Mouse (Mus musculus) G1E (cell line): Measurements from ENCODE around the gene Fblim1. TPM values are rescaled to one million over a fixed set of nuclear protein-coding genes. Genes with fewer than 3 reads are reported as not detected.

Experiments used
- ATAC-seq: 2 replicates; pipeline ENCODE4 v1.8.0; 2016; ENCODE audit warnings: mild to moderate bottlenecking; ENCODE audit not compliant: insufficient number of reproducible peaks, poor library complexity, low FRiP score, severe bottlenecking; ENCODE audit errors: extremely low read depth
- DNase-seq: peaks from one replicate; pipeline ENCODE4 v3.0.0; 2012; ENCODE audit warnings: low spot score
- H3K27me3 ChIP-seq: 2 replicates; pipeline ENCODE4 v1.6.1; 2012; ENCODE audit warnings: mild to moderate bottlenecking, low read length, inconsistent platforms; ENCODE audit not compliant: insufficient read depth
- H3K36me3 ChIP-seq: replicated peaks from 2 replicates; pipeline ENCODE3; 2012; ENCODE audit warnings: mild to moderate bottlenecking, inconsistent platforms
- H3K4me1 ChIP-seq: 2 replicates; pipeline ENCODE4 v1.6.1; 2012; ENCODE audit warnings: low read depth, low read length, inconsistent platforms, mixed read lengths; ENCODE audit not compliant: insufficient read depth
- H3K4me3 ChIP-seq: 2 replicates; pipeline ENCODE4 v1.5.1; 2012; ENCODE audit warnings: low read depth, mild to moderate bottlenecking, inconsistent platforms, low read length, moderate library complexity, mixed read lengths
- H3K9me3 ChIP-seq: replicated peaks from 2 replicates; pipeline ENCODE4 v1.6.1; 2012; ENCODE audit warnings: inconsistent platforms
- CTCF ChIP-seq: IDR thresholded peaks from 2 replicates; pipeline ENCODE4 v1.5.1; 2012; ENCODE audit warnings: low read depth, low read length, inconsistent platforms, mixed read lengths
- GATA1 ChIP-seq: IDR thresholded peaks from 2 replicates; pipeline ENCODE4 v1.6.1; 2012; ENCODE audit warnings: borderline replicate concordance, low read length, inconsistent platforms, mixed read lengths
- GATA2 ChIP-seq: IDR thresholded peaks from 2 replicates; pipeline ENCODE4 v1.6.1; 2012; ENCODE audit warnings: low read depth, low read length, inconsistent platforms, borderline replicate concordance
- POLR2AphosphoS5 ChIP-seq: IDR thresholded peaks from 2 replicates; pipeline ENCODE4 v1.6.1; 2012; ENCODE audit warnings: low read depth, low read length, inconsistent platforms; ENCODE audit not compliant: insufficient replicate concordance
- TAL1 ChIP-seq: conservative IDR thresholded peaks from 2 replicates; pipeline ENCODE4 v1.6.1; 2012; ENCODE audit warnings: low read depth, low read length, inconsistent platforms, mixed read lengths
- polyA plus RNA-seq: library from polyadenylated mRNA; stranded (reverse); fragments of >175 nt; gene quantifications from 2 replicates; pipeline ENCODE4 v1.2.3, GENCODE M21; 2012
- total RNA-seq, 2 experiments: library from RNA; stranded (forward) in 1 of 2; stranded (reverse) in 1 of 2; fragments of 200-1000 nt in 1 of 2; fragments of >200 nt in 1 of 2; fragmentation: Nextera tagmentation in 1 of 2; gene quantifications; 2 replicates each; pipeline ENCODE4 v1.2.3; 2014 to 2017

The Fblim1 gene
- total and polyA plus RNA-seq, 3 experiments = 0.11 TPM; not detected in 2

DNA sequence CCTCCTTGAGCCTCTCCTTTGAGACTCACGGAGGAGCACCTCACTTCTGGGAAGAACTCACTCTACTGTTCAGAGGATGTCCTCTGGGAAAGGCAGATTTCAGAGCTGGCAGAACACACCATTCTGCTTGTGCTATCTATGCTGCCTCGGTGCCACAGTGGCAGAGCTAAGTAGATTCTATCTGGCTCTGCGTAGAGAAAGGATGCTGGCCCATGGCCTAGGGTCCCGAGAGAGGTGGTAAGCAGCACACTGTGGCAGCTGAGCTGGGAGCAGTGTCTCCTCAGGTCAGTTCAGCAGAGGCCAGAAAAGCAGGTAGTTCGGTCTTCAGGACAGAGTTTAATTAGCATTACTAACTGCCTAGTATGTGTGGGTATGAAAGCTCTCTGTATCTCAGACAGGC lies 42.4 kb upstream of the Fblim1 start:
- H3K9me3 ChIP-seq = no peaks in the 10 kb centered on the region
- no peak for TF ChIP-seq CTCF
- no peak for TF ChIP-seq GATA2
- TF ChIP-seq GATA1 = no peak
- no peak for TF ChIP-seq POLR2AphosphoS5
- TF ChIP-seq TAL1 = no peak
- no peak for DNase-seq
- H3K36me3 ChIP-seq = peaks cover 79% of the 10 kb centered on the region
- ATAC-seq = no peak
- no peaks in the 10 kb centered on the region for H3K27me3 ChIP-seq
- H3K4me1 ChIP-seq = no peaks in the 10 kb centered on the region
- no peak overlapping the region for H3K4me3 ChIP-seq

DNA sequence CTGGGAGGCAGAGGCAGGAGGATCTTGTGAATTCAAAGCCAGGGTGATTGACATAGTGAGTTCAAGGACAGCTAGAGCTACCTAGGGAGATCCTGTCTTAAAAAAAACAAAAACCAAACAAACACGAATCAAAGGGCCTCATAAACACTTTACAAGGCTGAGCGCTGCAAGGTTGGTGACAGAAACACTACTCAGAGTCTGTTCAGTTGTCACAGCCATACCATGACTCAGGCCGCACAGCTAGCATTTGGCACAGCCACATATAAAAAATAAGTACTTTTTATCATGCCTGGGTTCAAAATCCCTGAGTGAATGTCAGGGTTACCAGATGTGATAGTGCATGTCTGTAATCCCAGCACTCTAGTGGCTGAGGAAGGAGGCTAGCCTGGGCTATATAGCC lies 41.3 kb upstream of the Fblim1 start:
- TF ChIP-seq GATA2 = no peak
- no peak for TF ChIP-seq CTCF
- no peak for TF ChIP-seq POLR2AphosphoS5
- no peak for TF ChIP-seq GATA1
- TF ChIP-seq TAL1 = no peak
- no peak overlapping the region for H3K4me3 ChIP-seq
- peaks cover 6% of the 10 kb centered on the region; the same call in 1 of the 2 replicates for H3K4me1 ChIP-seq
- H3K27me3 ChIP-seq = no peaks in the 10 kb centered on the region
- H3K36me3 ChIP-seq = peaks cover 80% of the 10 kb centered on the region
- no peaks in the 10 kb centered on the region for H3K9me3 ChIP-seq
- ATAC-seq = no peak
- DNase-seq = no peak

GRCm38 (mm10) chr4:141645988-141646387 lies 40.1 kb upstream of the Fblim1 start:
- Histone ChIP-seq H3K9me3 (no peaks in the 10 kb centered on the region), H3K27me3 (no peaks in the 10 kb centered on the region), H3K4me3 (no peak overlapping the region), H3K4me1 (peaks cover 7% of the 10 kb centered on the region; the same call in 1 of the 2 replicates), H3K36me3 (peaks cover 81% of the 10 kb centered on the region)
- no peak for TF ChIP-seq POLR2AphosphoS5
- no peak for TF ChIP-seq TAL1
- TF ChIP-seq GATA1 = no peak
- TF ChIP-seq GATA2 = no peak
- no peak for TF ChIP-seq CTCF
- ATAC-seq (no peak), DNase-seq (no peak)

DNA sequence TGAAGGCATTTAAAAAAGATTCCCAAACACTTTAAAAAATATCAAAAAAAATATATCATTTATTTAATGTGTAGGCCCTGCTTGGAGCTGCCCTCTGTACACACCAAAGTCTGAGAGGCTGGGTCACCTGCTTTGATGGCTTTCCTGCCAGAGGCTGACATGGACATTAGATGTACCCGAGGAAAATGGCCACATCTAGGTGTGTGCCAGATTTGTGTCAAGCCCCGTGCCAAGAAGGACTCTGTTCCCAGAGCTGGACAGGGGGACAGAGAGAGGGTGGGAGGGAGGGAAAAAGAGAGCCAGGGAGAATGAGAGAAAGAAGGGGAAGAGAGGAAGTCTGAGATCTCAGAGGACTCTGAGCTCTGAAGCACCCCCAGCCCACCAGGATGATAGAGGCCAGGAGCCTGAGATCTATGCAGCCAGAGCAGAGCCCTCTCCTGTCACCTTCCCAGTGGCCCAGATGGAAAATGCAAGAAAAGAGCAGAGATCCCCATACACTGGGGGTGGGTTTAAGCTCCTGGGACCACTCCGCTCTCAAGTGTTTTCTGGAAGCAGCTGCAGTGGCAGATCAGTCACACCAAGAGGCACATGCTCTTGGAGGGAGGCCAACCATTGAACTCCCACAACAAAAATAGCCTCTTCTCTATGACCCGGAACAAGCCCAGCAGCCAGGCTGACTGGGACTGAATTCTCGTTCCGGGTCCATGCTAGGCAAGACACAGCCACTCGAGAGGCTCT lies 37.4 kb upstream of the Fblim1 start:
- no peak for DNase-seq
- no peak for ATAC-seq
- Histone ChIP-seq H3K36me3 (peaks cover 81% of the 10 kb centered on the region), H3K27me3 (no peaks in the 10 kb centered on the region), H3K4me3 (no peak overlapping the region), H3K9me3 (no peaks in the 10 kb centered on the region), H3K4me1 (peaks cover 7% of the 10 kb centered on the region; the same call in 1 of the 2 replicates)
- TF ChIP-seq POLR2AphosphoS5 = no peak
- no peak for TF ChIP-seq GATA1
- no peak for TF ChIP-seq TAL1
- no peak for TF ChIP-seq CTCF
- TF ChIP-seq GATA2 = no peak

- H3K9me3 ChIP-seq = no peaks in the 10 kb centered on the region
- TF ChIP-seq TAL1 (no peak), GATA2 (no peak)
- no peak overlapping the region for H3K4me3 ChIP-seq
- ATAC-seq = no peak
- H3K27me3 ChIP-seq = no peaks in the 10 kb centered on the region
- peaks cover 84% of the 10 kb centered on the region for H3K36me3 ChIP-seq
- DNase-seq = no peak
- peaks cover 7% of the 10 kb centered on the region; the same call in 1 of the 2 replicates for H3K4me1 ChIP-seq
Measured at GRCm38 (mm10) chr4:141641961-141642811, 36.3 kb upstream of the Fblim1 start.

GRCm38 (mm10) chr4:141641353-141641771 lies 35.5 kb upstream of the Fblim1 start:
- Histone ChIP-seq H3K4me1 (peaks cover 7% of the 10 kb centered on the region; the same call in 1 of the 2 replicates), H3K9me3 (no peaks in the 10 kb centered on the region), H3K27me3 (no peaks in the 10 kb centered on the region), H3K36me3 (peaks cover 86% of the 10 kb centered on the region), H3K4me3 (no peak overlapping the region)
- no peak for TF ChIP-seq GATA2
- TF ChIP-seq TAL1 = no peak
- no peak for ATAC-seq
- DNase-seq = no peak
